Mouse (Mus musculus): ENCODE results near the gene Rcn1. TPM values are rescaled to one million over a fixed set of nuclear protein-coding genes. Genes with fewer than 3 reads are reported as not detected.

Rcn1 gene
- polyA plus RNA-seq, 1 experiment from 2014 or later: 131 TPM

DNA sequence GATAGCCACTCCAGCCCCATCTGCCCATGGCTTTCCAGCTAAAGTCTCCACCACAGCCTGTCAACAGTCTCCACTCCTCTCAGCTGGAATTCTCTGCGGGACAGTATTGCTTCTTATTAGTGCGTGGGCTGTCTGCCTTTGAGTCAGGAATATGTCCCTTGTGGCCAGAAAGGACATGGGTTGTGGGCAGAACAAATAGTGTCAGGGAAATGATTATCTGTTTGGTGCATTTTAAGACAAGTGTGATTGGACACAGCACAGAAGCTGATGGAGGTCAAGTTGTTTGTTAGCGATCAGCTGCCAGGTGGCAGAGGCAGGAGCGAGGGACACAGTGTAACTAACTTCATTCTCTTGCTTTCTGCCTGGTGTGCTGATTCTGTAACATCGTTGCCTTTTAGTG is 42.3 kb downstream of the Rcn1 start:
- H3K27ac ChIP-seq (replicated peaks; ENCODE audit: low read depth, low read length): no peak overlapping the region
- H3K36me3 ChIP-seq (ENCODE audit: control insufficient read depth, insufficient read depth, low read length): no peaks in the 10 kb centered on the region
- H3K27me3 ChIP-seq (ENCODE audit: control insufficient read depth, insufficient read depth, low read length): no peaks in the 10 kb centered on the region
- WGBS: 65% methylated on average over 5 of the region's 5 CpGs
- H3K4me1 ChIP-seq (ENCODE audit: control insufficient read depth, insufficient read depth, low read length): no peaks in the 10 kb centered on the region
- ATAC-seq (ENCODE audit: insufficient number of reproducible peaks, low FRiP score, low TSS enrichment, low read depth) (no peak), DNase-seq (ENCODE audit: low spot score) (no peak)
- no peak overlapping the region for H3K9ac ChIP-seq (ENCODE audit: low read length)
- no peak overlapping the region for H3K4me2 ChIP-seq (ENCODE audit: low read depth, severe bottlenecking)
- H3K9me3 ChIP-seq (ENCODE audit: control insufficient read depth, low read length): no peaks in the 10 kb centered on the region
- no peak overlapping the region for H3K4me3 ChIP-seq (ENCODE audit: low read depth, low read length)

DNA sequence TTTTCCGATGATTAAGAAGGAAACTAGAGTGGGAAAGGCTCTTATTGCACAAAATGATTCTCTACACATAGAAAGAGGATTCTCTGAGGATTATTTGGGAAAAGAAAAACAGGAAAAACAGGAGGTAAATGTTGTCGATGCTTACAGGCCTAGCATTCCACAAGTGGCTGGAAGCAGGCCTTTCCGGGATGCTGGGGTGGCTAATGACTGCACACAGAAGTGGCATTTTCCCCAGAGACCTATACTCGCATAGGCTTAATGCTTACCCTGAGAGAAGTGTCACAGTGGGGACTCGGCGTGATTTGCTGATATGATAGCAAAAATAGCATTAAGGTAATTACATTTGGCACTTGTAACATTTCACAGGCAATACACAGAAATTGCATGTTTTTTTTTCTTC is 50.2 kb downstream of the Rcn1 start:
- WGBS: 85% methylated on average over 6 of the region's 6 CpGs
- H3K9ac ChIP-seq (ENCODE audit: low read length): no peak overlapping the region
- no peak overlapping the region for H3K27ac ChIP-seq (replicated peaks; ENCODE audit: low read depth, low read length)
- H3K9me3 ChIP-seq (ENCODE audit: control insufficient read depth, low read length): no peaks in the 10 kb centered on the region
- H3K4me2 ChIP-seq (ENCODE audit: low read depth, severe bottlenecking): no peak overlapping the region
- no peaks in the 10 kb centered on the region for H3K36me3 ChIP-seq (ENCODE audit: control insufficient read depth, insufficient read depth, low read length)
- no peaks in the 10 kb centered on the region for H3K27me3 ChIP-seq (ENCODE audit: control insufficient read depth, insufficient read depth, low read length)
- no peak overlapping the region for H3K4me3 ChIP-seq (ENCODE audit: low read depth, low read length)
- DNase-seq (ENCODE audit: low spot score) (no peak), ATAC-seq (ENCODE audit: insufficient number of reproducible peaks, low FRiP score, low TSS enrichment, low read depth) (no peak)
- no peaks in the 10 kb centered on the region for H3K4me1 ChIP-seq (ENCODE audit: control insufficient read depth, insufficient read depth, low read length)

DNA sequence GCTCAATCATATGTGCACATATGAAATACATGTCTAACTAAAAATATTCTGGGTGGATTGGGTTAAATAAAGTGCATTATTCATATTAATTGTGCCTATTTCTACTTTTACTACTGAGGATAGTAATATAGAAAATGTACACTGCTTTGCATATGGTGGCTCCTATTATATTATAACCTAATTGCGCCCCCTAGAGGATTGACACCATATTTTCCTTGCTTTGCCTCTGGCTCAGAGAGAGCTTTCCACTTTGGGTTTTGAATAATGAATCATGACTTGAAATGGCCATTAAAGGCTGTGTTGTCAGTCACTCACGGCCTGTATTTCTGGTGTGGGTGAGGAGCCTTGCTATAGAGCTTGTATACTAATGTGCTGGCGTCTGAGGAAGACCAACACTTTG is 59.1 kb downstream of the Rcn1 start:
- Histone ChIP-seq H3K27me3 (ENCODE audit: control insufficient read depth, insufficient read depth, low read length) (no peaks in the 10 kb centered on the region), H3K9ac (ENCODE audit: low read length) (no peak overlapping the region), H3K9me3 (ENCODE audit: control insufficient read depth, low read length) (no peaks in the 10 kb centered on the region), H3K4me2 (ENCODE audit: low read depth, severe bottlenecking) (no peak overlapping the region), H3K4me3 (ENCODE audit: low read depth, low read length) (no peak overlapping the region), H3K4me1 (ENCODE audit: control insufficient read depth, insufficient read depth, low read length) (no peaks in the 10 kb centered on the region), H3K36me3 (ENCODE audit: control insufficient read depth, insufficient read depth, low read length) (no peaks in the 10 kb centered on the region), H3K27ac (replicated peaks; ENCODE audit: low read depth, low read length) (no peak overlapping the region)
- ATAC-seq (ENCODE audit: insufficient number of reproducible peaks, low FRiP score, low TSS enrichment, low read depth) (no peak), DNase-seq (ENCODE audit: low spot score) (no peak)
- WGBS: 72% methylated on average over 3 of the region's 3 CpGs

DNA sequence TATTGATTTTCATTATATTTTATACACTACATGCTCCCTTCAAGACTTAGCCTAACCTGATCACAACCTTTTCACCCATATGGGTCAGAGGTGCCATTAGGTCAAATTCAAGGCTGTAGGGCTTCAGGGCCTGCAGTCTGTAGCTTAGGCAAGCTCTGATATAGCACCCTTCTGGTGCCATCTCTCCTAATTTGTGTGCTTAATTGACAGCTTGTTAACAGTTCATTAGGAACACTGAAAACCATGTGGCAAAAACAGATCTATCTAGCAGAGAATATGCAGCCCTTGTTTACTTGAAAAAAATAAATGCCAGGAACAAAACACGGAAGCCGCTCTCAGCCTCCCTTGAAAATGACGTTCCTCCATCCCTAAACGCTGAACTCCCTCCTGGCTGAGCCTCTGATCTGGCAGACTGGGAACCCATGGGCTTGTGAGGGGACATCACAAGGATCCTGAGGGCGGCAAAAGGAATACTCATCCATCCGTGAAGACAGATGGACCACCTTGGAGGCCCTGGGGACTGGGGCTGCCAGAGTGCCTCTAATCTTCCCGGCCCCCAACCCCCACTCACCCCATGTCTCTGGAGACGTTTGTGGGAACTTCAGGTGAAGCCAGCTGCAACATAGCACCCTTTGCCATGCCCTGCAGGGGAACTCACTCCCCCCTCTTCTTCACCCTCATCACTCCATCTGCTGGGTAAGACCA is 61.8 kb downstream of the Rcn1 start:
- no peaks in the 10 kb centered on the region for H3K27me3 ChIP-seq (ENCODE audit: control insufficient read depth, insufficient read depth, low read length)
- H3K4me2 ChIP-seq (ENCODE audit: low read depth, severe bottlenecking): no peak overlapping the region
- H3K4me1 ChIP-seq (ENCODE audit: control insufficient read depth, insufficient read depth, low read length): no peaks in the 10 kb centered on the region
- no peak overlapping the region for H3K9ac ChIP-seq (ENCODE audit: low read length)
- no peak for DNase-seq (ENCODE audit: low spot score)
- H3K36me3 ChIP-seq (ENCODE audit: control insufficient read depth, insufficient read depth, low read length): no peaks in the 10 kb centered on the region
- H3K4me3 ChIP-seq (ENCODE audit: low read depth, low read length): no peak overlapping the region
- H3K27ac ChIP-seq (replicated peaks; ENCODE audit: low read depth, low read length): no peak overlapping the region
- WGBS: 19% methylated on average over 8 of the region's 8 CpGs
- ATAC-seq (ENCODE audit: insufficient number of reproducible peaks, low FRiP score, low TSS enrichment, low read depth): no peak
- no peaks in the 10 kb centered on the region for H3K9me3 ChIP-seq (ENCODE audit: control insufficient read depth, low read length)

DNA sequence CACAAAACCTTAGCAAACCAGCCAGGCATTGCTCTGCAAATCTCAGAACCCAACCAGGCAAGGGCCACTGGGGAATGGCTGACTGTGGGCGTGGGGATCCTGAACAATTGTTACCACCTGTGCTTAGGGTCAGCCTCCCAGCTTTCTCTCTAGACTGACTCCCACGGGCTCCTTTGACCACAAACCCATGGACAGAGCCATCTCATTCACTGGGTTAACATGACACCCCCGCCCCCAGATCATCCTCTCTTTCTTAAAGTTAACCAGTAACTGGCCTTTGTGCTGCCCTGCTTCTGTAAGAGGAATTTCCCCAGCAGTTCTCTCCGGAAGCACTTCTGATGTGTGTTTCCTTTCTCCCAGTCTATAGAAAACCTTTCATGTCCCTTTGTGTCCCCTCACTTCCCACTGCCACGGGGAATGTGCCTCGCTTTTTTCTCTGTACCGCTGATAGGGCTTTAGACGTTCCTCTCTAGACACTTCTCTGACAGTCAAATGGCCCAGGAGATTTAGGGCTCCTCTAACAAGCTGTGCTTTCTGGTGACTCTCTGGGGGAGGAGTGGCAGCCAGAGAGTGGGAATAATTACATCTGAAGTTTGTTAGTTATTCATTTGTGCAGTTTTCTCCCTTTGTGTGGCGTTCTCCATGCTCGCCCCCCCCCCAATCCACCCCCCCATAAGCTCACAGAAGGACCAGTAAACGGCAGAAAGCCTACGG is 62.6 kb downstream of the Rcn1 start:
- 10% methylated on average over 12 of the region's 12 CpGs for WGBS
- H3K27me3 ChIP-seq (ENCODE audit: control insufficient read depth, insufficient read depth, low read length): no peaks in the 10 kb centered on the region
- no peaks in the 10 kb centered on the region for H3K9me3 ChIP-seq (ENCODE audit: control insufficient read depth, low read length)
- H3K9ac ChIP-seq (ENCODE audit: low read length): no peak overlapping the region
- ATAC-seq (ENCODE audit: insufficient number of reproducible peaks, low FRiP score, low TSS enrichment, low read depth): no peak
- DNase-seq (ENCODE audit: low spot score): no peak
- no peak overlapping the region for H3K27ac ChIP-seq (replicated peaks; ENCODE audit: low read depth, low read length)
- no peak overlapping the region for H3K4me2 ChIP-seq (ENCODE audit: low read depth, severe bottlenecking)
- no peak overlapping the region for H3K4me3 ChIP-seq (ENCODE audit: low read depth, low read length)
- H3K4me1 ChIP-seq (ENCODE audit: control insufficient read depth, insufficient read depth, low read length): no peaks in the 10 kb centered on the region
- H3K36me3 ChIP-seq (ENCODE audit: control insufficient read depth, insufficient read depth, low read length): no peaks in the 10 kb centered on the region

Other genes with a start within 250 kb of the Rcn1 start
- 1.3 and 1.8 TPM in 2 replicates for gene Them7, start 175.0 kb downstream of the Rcn1 start, polyA plus RNA-seq (2014; fragmentation: Nextera tagmentation; extraction: Ambion mirVana)

All from limb, embryonic 11.5 days (tissue).